Mouse (Mus musculus): ENCODE measurements around the gene Tmigd3.

GRCm38 (mm10) chr3:105929821-105930220 is 59.1 kb downstream of the Tmigd3 start:
- TF ChIP-seq CTCF (IDR thresholded peaks at IDR 0.05; ENCODE audit: low read depth) = no peak
- no peak for TF ChIP-seq EP300 (optimal IDR thresholded peaks at IDR 0.05)
